Mouse (Mus musculus) liver, embryonic 14.5 days (tissue): ENCODE results near the gene Slc7a5. TPM values are rescaled to one million over a fixed set of nuclear protein-coding genes. Genes with fewer than 3 reads are reported as not detected.

Experiments used
- ATAC-seq: fragments of 200-750 bp; cut with Nextera tagmentation; 2 replicates; pipeline ENCODE4 v1.8.0; 2017; ENCODE audit warnings: moderate number of reproducible peaks, mild to moderate bottlenecking, moderate library complexity; ENCODE audit not compliant: insufficient read depth
- DNase-seq, 3 experiments: peaks; one replicate each; pipeline ENCODE4 v3.0.0-alpha.2; 2012 to 2013; ENCODE audit warnings: low read depth in 3 of 3, low spot score in 3 of 3
- H3K27ac ChIP-seq: fragments of 300-500 bp; sonication (generic); 2 replicates; pipeline ENCODE4 v1.5.1; 2014; ENCODE audit warnings: moderate library complexity, mild to moderate bottlenecking, control low read depth, inconsistent platforms
- H3K27me3 ChIP-seq: fragments of 300-500 bp; sonication (generic); 2 replicates; pipeline ENCODE4 v1.6.1; 2014; ENCODE audit warnings: mild to moderate bottlenecking, low read length, moderate library complexity; ENCODE audit not compliant: control insufficient read depth, insufficient read depth
- H3K36me3 ChIP-seq: fragments of 300-500 bp; sonication (generic); replicated peaks from 2 replicates; pipeline ENCODE4 v1.6.1; 2014; ENCODE audit warnings: low read depth; ENCODE audit not compliant: control insufficient read depth, insufficient read depth
- H3K4me1 ChIP-seq, 2 experiments: fragments of 200-500 bp in 1 of 2; fragments of 300-500 bp in 1 of 2; sonication (generic) in 1 of 2; replicated peaks; 2 replicates each; pipeline ENCODE4 v1.6.1; 2012 to 2014; ENCODE audit warnings: antibody characterized with exemption in 1 of 2, inconsistent platforms in 1 of 2, low read length in 1 of 2; ENCODE audit not compliant: control insufficient read depth in 2 of 2, insufficient read depth in 2 of 2
- H3K4me2 ChIP-seq: fragments of 300-500 bp; sonication (generic); 2 replicates; pipeline ENCODE4 v1.6.1; 2014; ENCODE audit warnings: low read depth, mild to moderate bottlenecking, control low read depth, moderate library complexity
- H3K4me3 ChIP-seq, 2 experiments: fragments of 200-500 bp in 1 of 2; fragments of 300-500 bp in 1 of 2; sonication (generic) in 1 of 2; 2 replicates each; pipeline ENCODE4 v1.5.1; 2012 to 2014; ENCODE audit warnings: low read depth in 2 of 2, low read length in 2 of 2, mild to moderate bottlenecking in 2 of 2, control low read depth in 1 of 2, inconsistent platforms in 1 of 2, moderate library complexity in 1 of 2; ENCODE audit not compliant: insufficient read depth in 1 of 2
- H3K9ac ChIP-seq: fragments of 300-500 bp; sonication (generic); replicated peaks from 2 replicates; pipeline ENCODE4 v1.6.1; 2014; ENCODE audit warnings: mild to moderate bottlenecking, control low read depth, moderate library complexity
- H3K9me3 ChIP-seq: fragments of 300-500 bp; sonication (generic); 2 replicates; pipeline ENCODE4 v1.6.1; 2016; ENCODE audit warnings: low read length, mixed read lengths; ENCODE audit not compliant: control insufficient read depth
- CTCF ChIP-seq: IDR thresholded peaks from 2 replicates; pipeline ENCODE4 v1.5.1; 2016; ENCODE audit warnings: antibody characterized with exemption, low read depth, control low read depth
- EP300 ChIP-seq: IDR thresholded peaks from 2 replicates; pipeline ENCODE4 v1.6.1; 2016; ENCODE audit warnings: antibody characterized with exemption, low read depth
- WGBS: fragments of 180-500 bp; shearing (Covaris S2); extraction: QIAGEN DNeasy Blood & Tissue Kit; methylation state at CpG from one replicate; pipeline ENCODE4 v1.1.7; 2014; ENCODE audit not compliant: insufficient replicate concordance; 5-methylcytosine and 5-hydroxymethylcytosine counted together
- polyA plus RNA-seq, 2 experiments: library from polyadenylated mRNA; depleted of rRNA in 1 of 2; stranded (reverse) in 1 of 2; unstranded in 1 of 2; fragments of >200 nt; fragmentation: Nextera tagmentation in 1 of 2; extraction: Ambion mirVana in 1 of 2; gene quantifications; 2 replicates each; pipeline versions ENCODE4 v1.2.1 to v1.2.3; 2012 to 2014

Slc7a5 gene
- polyA plus RNA-seq, 2 experiments = 36.7 to 40.0 TPM

GRCm38 (mm10) chr8:121847987-121848386, 59.5 kb downstream of the Slc7a5 start:
- 67% methylated on average over 6 of the region's 6 CpGs for WGBS
- no peak overlapping the region for H3K4me3 ChIP-seq

GRCm38 (mm10) chr8:121847261-121847822, 60.2 kb downstream of the Slc7a5 start:
- no peaks in the 10 kb centered on the region for H3K9me3 ChIP-seq
- TF ChIP-seq CTCF = no peak
- TF ChIP-seq EP300 = no peak
- no peak overlapping the region for H3K4me3 ChIP-seq
- DNase-seq (no peak), ATAC-seq (no peak)
- H3K9ac ChIP-seq = no peak overlapping the region
- H3K27me3 ChIP-seq = no peaks in the 10 kb centered on the region
- no peaks in the 10 kb centered on the region for H3K36me3 ChIP-seq
- H3K4me1 ChIP-seq = peaks cover 16 to 21% of the 10 kb centered on the region in 2 experiments
- no peak overlapping the region for H3K27ac ChIP-seq
- 51% methylated on average over 10 of the region's 10 CpGs for WGBS
- H3K4me2 ChIP-seq = no peak overlapping the region

More at GRCm38 (mm10) chr8:121847987-121848386, 59.5 kb downstream of the Slc7a5 start:
- Histone ChIP-seq H3K27me3 (no peaks in the 10 kb centered on the region), H3K9me3 (no peaks in the 10 kb centered on the region), H3K9ac (no peak overlapping the region), H3K36me3 (no peaks in the 10 kb centered on the region), H3K27ac (no peak overlapping the region), H3K4me2 (no peak overlapping the region), H3K4me1 (peaks cover 19 to 24% of the 10 kb centered on the region in 2 experiments)
- DNase-seq = no peak
- no peak for ATAC-seq
- TF ChIP-seq CTCF (no peak), EP300 (no peak)

GRCm38 (mm10) chr8:121846815-121847214, 60.7 kb downstream of the Slc7a5 start:
- ATAC-seq (no peak), DNase-seq (no peak)
- TF ChIP-seq EP300 (no peak), CTCF (no peak)
- H3K4me3 ChIP-seq = no peak overlapping the region
- H3K27ac ChIP-seq = no peak overlapping the region
- H3K9ac ChIP-seq = no peak overlapping the region
- H3K36me3 ChIP-seq = no peaks in the 10 kb centered on the region
- H3K4me1 ChIP-seq = peaks cover 12 to 16% of the 10 kb centered on the region in 2 experiments
- H3K27me3 ChIP-seq = no peaks in the 10 kb centered on the region
- no peak overlapping the region for H3K4me2 ChIP-seq
- no peaks in the 10 kb centered on the region for H3K9me3 ChIP-seq

- Histone ChIP-seq H3K27me3 (no peaks in the 10 kb centered on the region), H3K9ac (no peak overlapping the region), H3K9me3 (no peaks in the 10 kb centered on the region), H3K4me2 (no peak overlapping the region), H3K4me1 (no peaks in the 10 kb centered on the region), H3K36me3 (no peaks in the 10 kb centered on the region; the same call in 1 of the 2 replicates), H3K27ac (no peak overlapping the region), H3K4me3 (no peak overlapping the region)
- WGBS = 56% methylated on average over 7 of the region's 7 CpGs
- TF ChIP-seq CTCF (no peak), EP300 (no peak)
- ATAC-seq (no peak), DNase-seq (no peak)
Observed at GRCm38 (mm10) chr8:121844765-121845164, 62.7 kb downstream of the Slc7a5 start.

- 49% methylated on average over 3 of the region's 3 CpGs for WGBS
Observed at GRCm38 (mm10) chr8:121843184-121843733, 64.2 kb downstream of the Slc7a5 start.

More at GRCm38 (mm10) chr8:121843184-121843733, 64.2 kb downstream of the Slc7a5 start:
- no peak for DNase-seq
- TF ChIP-seq CTCF = no peak
- TF ChIP-seq EP300 = no peak
- Histone ChIP-seq H3K4me1 (no peaks in the 10 kb centered on the region), H3K4me2 (no peak overlapping the region), H3K4me3 (no peak overlapping the region), H3K27ac (no peak overlapping the region), H3K9ac (no peak overlapping the region), H3K36me3 (no peaks in the 10 kb centered on the region; the same call in 1 of the 2 replicates), H3K9me3 (no peaks in the 10 kb centered on the region), H3K27me3 (no peaks in the 10 kb centered on the region)
- ATAC-seq = no peak
